Mouse (Mus musculus): ENCODE data around the gene Os9.
A peak's percentile ranks its signal among the peaks of the same experiment; 100 is the strongest.

- peak; percentile 79 to 86 for TF ChIP-seq EP300 (IDR thresholded peaks at IDR 0.05; ENCODE audit: low read depth in 1 of 2, low read length in 2 of 2)
- no peak for TF ChIP-seq POLR2AphosphoS5 (IDR thresholded peaks at IDR 0.05; ENCODE audit: borderline replicate concordance, low read depth, low read length)
- TF ChIP-seq RCOR1 (IDR thresholded peaks at IDR 0.05; ENCODE audit: low read depth, low read length): peak; percentile 86
- no peak for TF ChIP-seq CTCF (IDR thresholded peaks at IDR 0.05 in 2 of 3, conservative IDR thresholded peaks at IDR 0.05 in 1 of 3; ENCODE audit: control insufficient read depth in 1 of 3, insufficient read depth in 1 of 3, low read depth in 2 of 3, low read length in 3 of 3, poor library complexity in 1 of 3, severe bottlenecking in 1 of 3)
- no peak for TF ChIP-seq POLR2A (IDR thresholded peaks at IDR 0.05; ENCODE audit: control insufficient read depth in 1 of 2, insufficient read depth in 1 of 2, low read depth in 1 of 2, low read length in 2 of 2, poor library complexity in 1 of 2)
- no peak for TF ChIP-seq CHD1 (IDR thresholded peaks at IDR 0.05; ENCODE audit: low read depth, low read length)
- no peak for TF ChIP-seq UBTF (IDR thresholded peaks at IDR 0.05; ENCODE audit: borderline replicate concordance, insufficient read depth, low read depth, low read length)
Observed at GRCm38 (mm10) chr10:127138328-127139141, 17.6 kb upstream of the Os9 start.

Data from MEL (cell line).